Mouse (Mus musculus) C2C12 (cell line): ENCODE measurements around the gene Apip.

Experiments used
- CTCF ChIP-seq: IDR thresholded peaks from one replicate; pipeline ENCODE4 v1.5.1; 2011; ENCODE audit not compliant: control insufficient read depth, insufficient read depth, insufficient read length
- MAX ChIP-seq: IDR thresholded peaks from one replicate; pipeline ENCODE4 v1.6.1; 2011; ENCODE audit warnings: mild to moderate bottlenecking, control low read depth
- MYOD1 ChIP-seq: IDR thresholded peaks from one replicate; pipeline ENCODE4 v1.6.1; 2011; ENCODE audit warnings: low read depth; ENCODE audit not compliant: control insufficient read depth, insufficient read length

DNA sequence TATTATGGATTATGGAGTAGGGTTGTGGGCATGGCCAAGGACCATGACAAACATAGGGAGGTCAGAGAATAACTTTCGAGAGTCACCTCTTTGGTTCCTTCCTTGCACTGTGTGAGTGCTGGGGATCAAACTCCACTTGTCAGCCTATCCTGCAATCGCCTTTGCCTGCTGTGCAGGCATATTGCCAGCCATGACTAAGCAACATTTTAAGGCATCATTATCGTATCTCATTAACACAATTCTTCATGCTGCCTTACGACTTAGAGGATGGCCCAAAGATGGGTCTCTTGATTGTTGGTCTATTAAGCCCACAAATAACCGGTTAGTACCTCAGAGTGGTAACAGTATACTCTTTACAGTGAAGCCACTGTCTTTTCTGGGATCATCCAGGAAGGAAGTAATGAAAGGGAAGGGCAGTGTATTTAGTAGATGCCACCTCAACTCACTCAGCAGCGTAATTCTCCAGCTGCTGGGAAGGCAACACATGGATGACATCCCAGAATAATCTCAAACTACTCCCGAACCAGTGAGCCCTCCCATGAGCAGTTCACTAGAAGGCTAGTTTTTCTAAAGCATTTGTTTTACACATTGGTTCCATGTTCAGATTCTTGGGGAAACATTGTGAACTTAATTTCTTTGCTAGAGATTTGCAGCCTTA lies 45.9 kb downstream of the Apip start:
- no peak for TF ChIP-seq MAX
- no peak for TF ChIP-seq CTCF
- TF ChIP-seq MYOD1, result no peak
